Mouse (Mus musculus) MEL (cell line): Measurements from ENCODE around the gene Tmem202. TPM values are rescaled to one million over a fixed set of nuclear protein-coding genes. Genes with fewer than 3 reads are reported as not detected.

Experiments used
- DNase-seq: peaks from one replicate; pipeline ENCODE4 v3.0.0; 2011; ENCODE audit warnings: low read depth, low spot score
- H3K27ac ChIP-seq: 2 replicates; pipeline ENCODE4 v1.5.1; 2012; ENCODE audit warnings: low read depth, mild to moderate bottlenecking, control low read depth, low read length, moderate library complexity; ENCODE audit not compliant: control insufficient read depth
- H3K27me3 ChIP-seq, 2 experiments: fragments of 150-350 bp in 1 of 2; sonication (generic) in 1 of 2; 2 replicates each; pipeline ENCODE4 v1.6.1; 2012; ENCODE audit warnings: low read length in 2 of 2, mild to moderate bottlenecking in 2 of 2, improper control_type of control experiment in 1 of 2, moderate library complexity in 1 of 2; ENCODE audit not compliant: insufficient read depth in 2 of 2, control insufficient read depth in 1 of 2
- H3K36me3 ChIP-seq, 2 experiments: 2 replicates each; pipeline ENCODE4 v1.6.1; 2012 to 2014; ENCODE audit warnings: low read length in 2 of 2, improper control_type of control experiment in 1 of 2, inconsistent platforms in 1 of 2, mild to moderate bottlenecking in 1 of 2; ENCODE audit not compliant: insufficient read depth in 2 of 2, control insufficient read depth in 1 of 2
- H3K4me1 ChIP-seq, 2 experiments: fragments of 150-350 bp in 1 of 2; sonication (generic) in 1 of 2; 2 replicates each; pipeline ENCODE4 v1.6.1; 2012; ENCODE audit warnings: low read length in 2 of 2, improper control_type of control experiment in 1 of 2, mild to moderate bottlenecking in 1 of 2; ENCODE audit not compliant: insufficient read depth in 2 of 2, control insufficient read depth in 1 of 2
- H3K4me3 ChIP-seq, 2 experiments: fragments of 150-350 bp in 1 of 2; sonication (generic) in 1 of 2; 2 replicates each; pipeline ENCODE4 v1.5.1; 2012; ENCODE audit warnings: low read depth in 2 of 2, low read length in 2 of 2, mild to moderate bottlenecking in 2 of 2, moderate library complexity in 2 of 2, control low read depth in 1 of 2, improper control_type of control experiment in 1 of 2; ENCODE audit not compliant: control insufficient read depth in 1 of 2, insufficient read depth in 1 of 2
- H3K79me2 ChIP-seq: 2 replicates; pipeline ENCODE4 v1.6.1; 2012; ENCODE audit warnings: mild to moderate bottlenecking, low read length, moderate library complexity; ENCODE audit not compliant: control insufficient read depth, poor library complexity, insufficient read depth
- H3K9ac ChIP-seq: 2 replicates; pipeline ENCODE4 v1.6.1; 2012; ENCODE audit warnings: low read depth, mild to moderate bottlenecking, control low read depth, low read length, moderate library complexity; ENCODE audit not compliant: control insufficient read depth, poor library complexity, severe bottlenecking
- H3K9me3 ChIP-seq: fragments of 150-350 bp; sonication (generic); replicated peaks from 2 replicates; pipeline ENCODE4 v1.6.1; 2012; ENCODE audit warnings: mild to moderate bottlenecking, low read length, improper control_type of control experiment, moderate library complexity; ENCODE audit not compliant: insufficient read depth
- BHLHE40 ChIP-seq: IDR thresholded peaks from 2 replicates; pipeline ENCODE4 v1.6.1; 2012; ENCODE audit warnings: low read depth, mild to moderate bottlenecking, inconsistent platforms, low read length, improper control_type of control experiment, borderline replicate concordance
- CHD1 ChIP-seq: IDR thresholded peaks from 2 replicates; pipeline ENCODE4 v1.6.1; 2012; ENCODE audit warnings: low read depth, mild to moderate bottlenecking, inconsistent platforms, low read length, improper control_type of control experiment
- CHD2 ChIP-seq: IDR thresholded peaks from 2 replicates; pipeline ENCODE4 v1.6.1; 2011; ENCODE audit warnings: low read length, improper control_type of control experiment
- CTCF ChIP-seq, 3 experiments: IDR thresholded peaks in 2 of 3; conservative IDR thresholded peaks in 1 of 3; 2 replicates each; pipeline ENCODE4 v1.5.1; 2011 to 2012; ENCODE audit warnings: low read length in 3 of 3, low read depth in 2 of 3, mild to moderate bottlenecking in 2 of 3, improper control_type of control experiment in 1 of 3, inconsistent platforms in 1 of 3, mixed read lengths in 1 of 3, moderate library complexity in 1 of 3; ENCODE audit not compliant: control insufficient read depth in 1 of 3, insufficient read depth in 1 of 3, poor library complexity in 1 of 3, severe bottlenecking in 1 of 3
- ELF1 ChIP-seq: IDR thresholded peaks from 2 replicates; pipeline ENCODE4 v1.6.1; 2014; ENCODE audit warnings: low read depth, mild to moderate bottlenecking, inconsistent platforms, low read length, improper control_type of control experiment, moderate library complexity
- EP300 ChIP-seq, 2 experiments: IDR thresholded peaks; 2 replicates each; pipeline ENCODE4 v1.6.1; 2011; ENCODE audit warnings: improper control_type of control experiment in 2 of 2, low read length in 2 of 2, low read depth in 1 of 2, mild to moderate bottlenecking in 1 of 2
- ETS1 ChIP-seq: IDR thresholded peaks from 2 replicates; pipeline ENCODE4 v1.6.1; 2012; ENCODE audit warnings: low read depth, mild to moderate bottlenecking, inconsistent platforms, low read length, improper control_type of control experiment, moderate library complexity
- GATA1 ChIP-seq: IDR thresholded peaks from 2 replicates; pipeline ENCODE4 v1.6.1; 2011; ENCODE audit warnings: low read depth, low read length, improper control_type of control experiment
- HCFC1 ChIP-seq: IDR thresholded peaks from 2 replicates; pipeline ENCODE4 v1.6.1; 2012; ENCODE audit warnings: low read depth, mild to moderate bottlenecking, inconsistent platforms, low read length, improper control_type of control experiment, moderate library complexity
- JUND ChIP-seq: IDR thresholded peaks from 2 replicates; pipeline ENCODE4 v1.6.1; 2011; ENCODE audit warnings: low read depth, mild to moderate bottlenecking, improper control_type of control experiment, low read length
- KAT2A ChIP-seq: conservative IDR thresholded peaks from 2 replicates; pipeline ENCODE4 v1.6.1; 2012; ENCODE audit warnings: low read depth, low read length, improper control_type of control experiment, inconsistent platforms
- MAFK ChIP-seq: IDR thresholded peaks from 2 replicates; pipeline ENCODE4 v1.6.1; 2011; ENCODE audit warnings: low read depth, mild to moderate bottlenecking, low read length, improper control_type of control experiment, borderline replicate concordance
- MAX ChIP-seq: IDR thresholded peaks from 2 replicates; pipeline ENCODE4 v1.6.1; 2011; ENCODE audit warnings: low read length, improper control_type of control experiment
- MAZ ChIP-seq: IDR thresholded peaks from 2 replicates; pipeline ENCODE4 v1.6.1; 2012; ENCODE audit warnings: low read depth, mild to moderate bottlenecking, inconsistent platforms, low read length, improper control_type of control experiment
- MXI1 ChIP-seq: IDR thresholded peaks from 2 replicates; pipeline ENCODE4 v1.6.1; 2011; ENCODE audit warnings: mild to moderate bottlenecking, low read depth, low read length, improper control_type of control experiment
- MYB ChIP-seq: IDR thresholded peaks from 2 replicates; pipeline ENCODE4 v1.6.1; 2011; ENCODE audit warnings: mild to moderate bottlenecking, low read depth, low read length, improper control_type of control experiment
- NELFE ChIP-seq: IDR thresholded peaks from 2 replicates; pipeline ENCODE4 v1.6.1; 2011; ENCODE audit warnings: low read depth, low read length, improper control_type of control experiment
- NRF1 ChIP-seq: IDR thresholded peaks from 2 replicates; pipeline ENCODE4 v1.6.1; 2014; ENCODE audit warnings: low read depth, mild to moderate bottlenecking, inconsistent platforms, low read length, improper control_type of control experiment, moderate library complexity; ENCODE audit not compliant: poor library complexity, insufficient read depth, severe bottlenecking
- POLR2A ChIP-seq, 2 experiments: IDR thresholded peaks; 2 replicates each; pipeline ENCODE4 v1.6.1; 2011 to 2012; ENCODE audit warnings: low read length in 2 of 2, mild to moderate bottlenecking in 2 of 2, control low read depth in 1 of 2, improper control_type of control experiment in 1 of 2, low read depth in 1 of 2, moderate library complexity in 1 of 2; ENCODE audit not compliant: control insufficient read depth in 1 of 2, insufficient read depth in 1 of 2, poor library complexity in 1 of 2
- RAD21 ChIP-seq: IDR thresholded peaks from 2 replicates; pipeline ENCODE4 v1.6.1; 2011; ENCODE audit warnings: mild to moderate bottlenecking, low read depth, low read length, improper control_type of control experiment
- SIN3A ChIP-seq: IDR thresholded peaks from 2 replicates; pipeline ENCODE4 v1.6.1; 2012; ENCODE audit warnings: low read length, improper control_type of control experiment, inconsistent platforms
- SMC3 ChIP-seq: IDR thresholded peaks from 2 replicates; pipeline ENCODE4 v1.6.1; 2011; ENCODE audit warnings: low read depth, low read length, improper control_type of control experiment
- UBTF ChIP-seq: IDR thresholded peaks from 2 replicates; pipeline ENCODE4 v1.6.1; 2012; ENCODE audit warnings: low read depth, mild to moderate bottlenecking, inconsistent platforms, low read length, improper control_type of control experiment, moderate library complexity, borderline replicate concordance; ENCODE audit not compliant: insufficient read depth
- USF1 ChIP-seq: IDR thresholded peaks from 2 replicates; pipeline ENCODE4 v1.6.1; 2014; ENCODE audit warnings: low read depth, mild to moderate bottlenecking, inconsistent platforms, low read length, improper control_type of control experiment, moderate library complexity
- USF2 ChIP-seq, 2 experiments: IDR thresholded peaks; 2 replicates each; pipeline ENCODE4 v1.6.1; 2011 to 2012; ENCODE audit warnings: improper control_type of control experiment in 2 of 2, low read length in 2 of 2, borderline replicate concordance in 1 of 2, inconsistent platforms in 1 of 2, low read depth in 1 of 2, mild to moderate bottlenecking in 1 of 2; ENCODE audit not compliant: insufficient read depth in 1 of 2
- ZC3H11A ChIP-seq: IDR thresholded peaks from 2 replicates; pipeline ENCODE4 v1.6.1; 2012; ENCODE audit warnings: low read depth, mild to moderate bottlenecking, inconsistent platforms, low read length, improper control_type of control experiment
- ZKSCAN1 ChIP-seq: IDR thresholded peaks from 2 replicates; pipeline ENCODE4 v1.6.1; 2012; ENCODE audit warnings: low read depth, mild to moderate bottlenecking, inconsistent platforms, low read length, improper control_type of control experiment, moderate library complexity
- ZMIZ1 ChIP-seq: IDR thresholded peaks from 2 replicates; pipeline ENCODE4 v1.6.1; 2012; ENCODE audit warnings: low read depth, mild to moderate bottlenecking, inconsistent platforms, low read length, improper control_type of control experiment, moderate library complexity
- ZNF384 ChIP-seq: IDR thresholded peaks from 2 replicates; pipeline ENCODE4 v1.6.1; 2012; ENCODE audit warnings: low read depth, mild to moderate bottlenecking, inconsistent platforms, low read length, improper control_type of control experiment
- polyA plus RNA-seq, 2 experiments: library from polyadenylated mRNA; stranded (reverse) in 1 of 2; unstranded in 1 of 2; fragments of >175 nt in 1 of 2; fragments of >200 nt in 1 of 2; gene quantifications; 2 replicates each; pipeline versions ENCODE4 v1.2.1 to v1.2.4; 2012; ENCODE audit warnings: low replicate concordance in 2 of 2, low read depth in 1 of 2; ENCODE audit not compliant: insufficient read length in 2 of 2, insufficient read depth in 1 of 2, missing spikeins in 1 of 2
- total RNA-seq: library from RNA; depleted of rRNA; stranded (reverse); fragments of 300-350 nt; gene quantifications from 2 replicates; pipeline ENCODE4 v1.2.3, GENCODE M21; 2012

The Tmem202 gene
- total and polyA plus RNA-seq, 3 experiments: 0.50 TPM; not detected in 2

GRCm38 (mm10) chr9:59577844-59578504 is 38.3 kb upstream of the Tmem202 start, which contains the start of gene Celf6:
TSS of gene Celf6 (plus strand) at chr9:59577917.
- Histone ChIP-seq H3K27me3 (peaks cover 0 to 5% of the 10 kb centered on the region in 2 experiments; a peak in 2 of 4 replicates), H3K9ac (no peak within 1 kb of the TSS), H3K4me3 (peak within 1 kb of the TSS in 1 of 2 experiments; percentile 5; a peak in 2 of 4 replicates)

GRCm38 (mm10) chr9:59577401-59577800 is 37.8 kb upstream of the Tmem202 start:
- H3K27me3 ChIP-seq: no peaks in the 10 kb centered on the region; a peak in 1 of 4 replicates
- no peaks in the 10 kb centered on the region for H3K79me2 ChIP-seq
- H3K4me1 ChIP-seq: peaks cover 0 to 19% of the 10 kb centered on the region in 2 experiments; a peak in 2 of 4 replicates
- H3K36me3 ChIP-seq: peaks cover 0 to 5% of the 10 kb centered on the region in 2 experiments; a peak in 2 of 4 replicates
- no peaks in the 10 kb centered on the region for H3K9me3 ChIP-seq
- H3K9ac ChIP-seq: no peak overlapping the region
- H3K27ac ChIP-seq: no peak overlapping the region
- peak overlapping the region in 1 of 2 experiments; percentile 5; a peak in 2 of 4 replicates for H3K4me3 ChIP-seq
- DNase-seq: no peak
- TF ChIP-seq CTCF (IDR thresholded peaks at IDR 0.05 in 2 of 3, conservative IDR thresholded peaks at IDR 0.05 in 1 of 3; ENCODE audit: control insufficient read depth in 1 of 3, insufficient read depth in 1 of 3, low read depth in 2 of 3, low read length in 3 of 3, poor library complexity in 1 of 3, severe bottlenecking in 1 of 3) (no peak), UBTF (no peak), NELFE (no peak), CHD2 (no peak), EP300 (IDR thresholded peaks at IDR 0.05; ENCODE audit: low read depth in 1 of 2, low read length in 2 of 2) (peak in 1 of 2 experiments; percentile 29; a peak in 2 of 4 replicates), ELF1 (no peak), HCFC1 (no peak), MAFK (no peak), ZKSCAN1 (no peak), POLR2A (IDR thresholded peaks at IDR 0.05; ENCODE audit: control insufficient read depth in 1 of 2, insufficient read depth in 1 of 2, low read depth in 1 of 2, low read length in 2 of 2, poor library complexity in 1 of 2) (no peak), JUND (no peak), USF1 (no peak), MYB (no peak), USF2 (IDR thresholded peaks at IDR 0.05; ENCODE audit: borderline replicate concordance in 1 of 2, insufficient read depth in 1 of 2, low read depth in 1 of 2, low read length in 2 of 2) (no peak), CHD1 (no peak), ZMIZ1 (no peak), ETS1 (no peak), MAZ (no peak), GATA1 (0 out of 2 replicates have a peak, but pooled peaks have one; percentile 53), KAT2A (no peak), NRF1 (no peak)

More at GRCm38 (mm10) chr9:59577844-59578504, 38.3 kb upstream of the Tmem202 start, which contains the start of gene Celf6:
- no peaks in the 10 kb centered on the region for H3K79me2 ChIP-seq
- H3K36me3 ChIP-seq: peaks cover 0 to 5% of the 10 kb centered on the region in 2 experiments; a peak in 2 of 4 replicates
- H3K27ac ChIP-seq: no peak within 1 kb of the TSS
- TF ChIP-seq SMC3 (no peak), ELF1 (no peak), MAZ (peak; percentile 84; the same call in 1 of the 2 replicates), MAX (peak; percentile 75), USF2 (IDR thresholded peaks at IDR 0.05; ENCODE audit: borderline replicate concordance in 1 of 2, insufficient read depth in 1 of 2, low read depth in 1 of 2, low read length in 2 of 2) (no peak), MYB (no peak), NELFE (no peak), GATA1 (peak; percentile 38), BHLHE40 (no peak), MXI1 (peak; percentile 97), ZNF384 (no peak), ZMIZ1 (no peak), EP300 (IDR thresholded peaks at IDR 0.05; ENCODE audit: low read depth in 1 of 2, low read length in 2 of 2) (peak in 1 of 2 experiments; percentile 3; a peak in 1 of 4 replicates), ZC3H11A (no peak), HCFC1 (0 out of 2 replicates have a peak, but pooled peaks have one; percentile 31), SIN3A (peak; percentile 94), KAT2A (no peak), RAD21 (no peak), USF1 (no peak; the same call in 1 of the 2 replicates), ETS1 (peak; percentile 55; the same call in 1 of the 2 replicates), ZKSCAN1 (no peak), CHD1 (no peak)
- no peaks in the 10 kb centered on the region for H3K9me3 ChIP-seq
- H3K4me1 ChIP-seq: peaks cover 0 to 19% of the 10 kb centered on the region in 2 experiments; a peak in 2 of 4 replicates
- peak; percentile 98 for DNase-seq
